Mouse (Mus musculus) small intestine, adult 2 months (tissue): ENCODE measurements at regions not wholly inside any gene's neighbourhood (a gene's known extent, or its start where the extent isn't known, plus 50 kb on each side); places are given as distances from the start of the nearest gene placed in this dataset.

Experiments used
- CTCF ChIP-seq: fragments of 200-500 bp; IDR thresholded peaks from 2 replicates; pipeline ENCODE4 v1.5.1; 2012; ENCODE audit warnings: low read depth, mild to moderate bottlenecking, control low read depth, inconsistent platforms, low read length, moderate library complexity, mixed read lengths; ENCODE audit not compliant: insufficient replicate concordance, insufficient read length; ENCODE audit errors: extremely low read depth
- POLR2A ChIP-seq: fragments of 200-500 bp; IDR thresholded peaks from 2 replicates; pipeline ENCODE4 v1.6.1; 2012; ENCODE audit warnings: low read depth, mild to moderate bottlenecking, control low read depth, inconsistent platforms, low read length, moderate library complexity

GRCm38 (mm10) chr1:73645011-73645410 lies 479.2 kb downstream of the Tns1 start:
- TF ChIP-seq POLR2A (no peak), CTCF (no peak)
